Mouse (Mus musculus) MEL (cell line): ENCODE results near the gene Nadk2. TPM values are rescaled to one million over a fixed set of nuclear protein-coding genes. Genes with fewer than 3 reads are reported as not detected.

Experiments used
- DNase-seq: peaks from one replicate; pipeline ENCODE4 v3.0.0; 2011; ENCODE audit warnings: low read depth, low spot score
- H3K27ac ChIP-seq: 2 replicates; pipeline ENCODE4 v1.5.1; 2012; ENCODE audit warnings: low read depth, mild to moderate bottlenecking, control low read depth, low read length, moderate library complexity; ENCODE audit not compliant: control insufficient read depth
- H3K27me3 ChIP-seq, 2 experiments: fragments of 150-350 bp in 1 of 2; sonication (generic) in 1 of 2; 2 replicates each; pipeline ENCODE4 v1.6.1; 2012; ENCODE audit warnings: low read length in 2 of 2, mild to moderate bottlenecking in 2 of 2, improper control_type of control experiment in 1 of 2, moderate library complexity in 1 of 2; ENCODE audit not compliant: insufficient read depth in 2 of 2, control insufficient read depth in 1 of 2
- H3K36me3 ChIP-seq, 2 experiments: 2 replicates each; pipeline ENCODE4 v1.6.1; 2012 to 2014; ENCODE audit warnings: low read length in 2 of 2, improper control_type of control experiment in 1 of 2, inconsistent platforms in 1 of 2, mild to moderate bottlenecking in 1 of 2; ENCODE audit not compliant: insufficient read depth in 2 of 2, control insufficient read depth in 1 of 2
- H3K4me1 ChIP-seq, 2 experiments: fragments of 150-350 bp in 1 of 2; sonication (generic) in 1 of 2; 2 replicates each; pipeline ENCODE4 v1.6.1; 2012; ENCODE audit warnings: low read length in 2 of 2, improper control_type of control experiment in 1 of 2, mild to moderate bottlenecking in 1 of 2; ENCODE audit not compliant: insufficient read depth in 2 of 2, control insufficient read depth in 1 of 2
- H3K4me3 ChIP-seq, 2 experiments: fragments of 150-350 bp in 1 of 2; sonication (generic) in 1 of 2; 2 replicates each; pipeline ENCODE4 v1.5.1; 2012; ENCODE audit warnings: low read depth in 2 of 2, low read length in 2 of 2, mild to moderate bottlenecking in 2 of 2, moderate library complexity in 2 of 2, control low read depth in 1 of 2, improper control_type of control experiment in 1 of 2; ENCODE audit not compliant: control insufficient read depth in 1 of 2, insufficient read depth in 1 of 2
- H3K79me2 ChIP-seq: 2 replicates; pipeline ENCODE4 v1.6.1; 2012; ENCODE audit warnings: mild to moderate bottlenecking, low read length, moderate library complexity; ENCODE audit not compliant: control insufficient read depth, poor library complexity, insufficient read depth
- H3K9ac ChIP-seq: 2 replicates; pipeline ENCODE4 v1.6.1; 2012; ENCODE audit warnings: low read depth, mild to moderate bottlenecking, control low read depth, low read length, moderate library complexity; ENCODE audit not compliant: control insufficient read depth, poor library complexity, severe bottlenecking
- H3K9me3 ChIP-seq: fragments of 150-350 bp; sonication (generic); replicated peaks from 2 replicates; pipeline ENCODE4 v1.6.1; 2012; ENCODE audit warnings: mild to moderate bottlenecking, low read length, improper control_type of control experiment, moderate library complexity; ENCODE audit not compliant: insufficient read depth
- BHLHE40 ChIP-seq: IDR thresholded peaks from 2 replicates; pipeline ENCODE4 v1.6.1; 2012; ENCODE audit warnings: low read depth, mild to moderate bottlenecking, inconsistent platforms, low read length, improper control_type of control experiment, borderline replicate concordance
- CHD1 ChIP-seq: IDR thresholded peaks from 2 replicates; pipeline ENCODE4 v1.6.1; 2012; ENCODE audit warnings: low read depth, mild to moderate bottlenecking, inconsistent platforms, low read length, improper control_type of control experiment
- CHD2 ChIP-seq: IDR thresholded peaks from 2 replicates; pipeline ENCODE4 v1.6.1; 2011; ENCODE audit warnings: low read length, improper control_type of control experiment
- E2F4 ChIP-seq: IDR thresholded peaks from 2 replicates; pipeline ENCODE4 v1.6.1; 2011; ENCODE audit warnings: low read depth, low read length, improper control_type of control experiment, borderline replicate concordance
- EP300 ChIP-seq, 2 experiments: IDR thresholded peaks; 2 replicates each; pipeline ENCODE4 v1.6.1; 2011; ENCODE audit warnings: improper control_type of control experiment in 2 of 2, low read length in 2 of 2, low read depth in 1 of 2, mild to moderate bottlenecking in 1 of 2
- GABPA ChIP-seq: IDR thresholded peaks from 2 replicates; pipeline ENCODE4 v1.6.1; 2012; ENCODE audit warnings: low read depth, mild to moderate bottlenecking, inconsistent platforms, low read length, improper control_type of control experiment, moderate library complexity
- HCFC1 ChIP-seq: IDR thresholded peaks from 2 replicates; pipeline ENCODE4 v1.6.1; 2012; ENCODE audit warnings: low read depth, mild to moderate bottlenecking, inconsistent platforms, low read length, improper control_type of control experiment, moderate library complexity
- JUND ChIP-seq: IDR thresholded peaks from 2 replicates; pipeline ENCODE4 v1.6.1; 2011; ENCODE audit warnings: low read depth, mild to moderate bottlenecking, improper control_type of control experiment, low read length
- KAT2A ChIP-seq: conservative IDR thresholded peaks from 2 replicates; pipeline ENCODE4 v1.6.1; 2012; ENCODE audit warnings: low read depth, low read length, improper control_type of control experiment, inconsistent platforms
- MAFK ChIP-seq: IDR thresholded peaks from 2 replicates; pipeline ENCODE4 v1.6.1; 2011; ENCODE audit warnings: low read depth, mild to moderate bottlenecking, low read length, improper control_type of control experiment, borderline replicate concordance
- MAX ChIP-seq: IDR thresholded peaks from 2 replicates; pipeline ENCODE4 v1.6.1; 2011; ENCODE audit warnings: low read length, improper control_type of control experiment
- MYB ChIP-seq: IDR thresholded peaks from 2 replicates; pipeline ENCODE4 v1.6.1; 2011; ENCODE audit warnings: mild to moderate bottlenecking, low read depth, low read length, improper control_type of control experiment
- MYC ChIP-seq: IDR thresholded peaks from 2 replicates; pipeline ENCODE4 v1.6.1; 2011; ENCODE audit warnings: low read depth, mild to moderate bottlenecking, low read length, improper control_type of control experiment, moderate library complexity
- NELFE ChIP-seq: IDR thresholded peaks from 2 replicates; pipeline ENCODE4 v1.6.1; 2011; ENCODE audit warnings: low read depth, low read length, improper control_type of control experiment
- POLR2A ChIP-seq, 2 experiments: IDR thresholded peaks; 2 replicates each; pipeline ENCODE4 v1.6.1; 2011 to 2012; ENCODE audit warnings: low read length in 2 of 2, mild to moderate bottlenecking in 2 of 2, control low read depth in 1 of 2, improper control_type of control experiment in 1 of 2, low read depth in 1 of 2, moderate library complexity in 1 of 2; ENCODE audit not compliant: control insufficient read depth in 1 of 2, insufficient read depth in 1 of 2, poor library complexity in 1 of 2
- POLR2AphosphoS5 ChIP-seq: IDR thresholded peaks from 2 replicates; pipeline ENCODE4 v1.6.1; 2012; ENCODE audit warnings: low read depth, borderline replicate concordance, mild to moderate bottlenecking, inconsistent platforms, low read length, moderate library complexity, mixed read lengths
- RAD21 ChIP-seq: IDR thresholded peaks from 2 replicates; pipeline ENCODE4 v1.6.1; 2011; ENCODE audit warnings: mild to moderate bottlenecking, low read depth, low read length, improper control_type of control experiment
- SIN3A ChIP-seq: IDR thresholded peaks from 2 replicates; pipeline ENCODE4 v1.6.1; 2012; ENCODE audit warnings: low read length, improper control_type of control experiment, inconsistent platforms
- TAL1 ChIP-seq: IDR thresholded peaks from 2 replicates; pipeline ENCODE4 v1.6.1; 2012; ENCODE audit warnings: mild to moderate bottlenecking, inconsistent platforms, low read length, moderate library complexity, mixed read lengths
- TBP ChIP-seq: IDR thresholded peaks from 2 replicates; pipeline ENCODE4 v1.8.0; 2011; ENCODE audit warnings: low read depth, low read length, improper control_type of control experiment
- TCF12 ChIP-seq: IDR thresholded peaks from 2 replicates; pipeline ENCODE4 v1.6.1; 2014; ENCODE audit warnings: low read depth, mild to moderate bottlenecking, inconsistent platforms, low read length, improper control_type of control experiment, moderate library complexity
- UBTF ChIP-seq: IDR thresholded peaks from 2 replicates; pipeline ENCODE4 v1.6.1; 2012; ENCODE audit warnings: low read depth, mild to moderate bottlenecking, inconsistent platforms, low read length, improper control_type of control experiment, moderate library complexity, borderline replicate concordance; ENCODE audit not compliant: insufficient read depth
- USF1 ChIP-seq: IDR thresholded peaks from 2 replicates; pipeline ENCODE4 v1.6.1; 2014; ENCODE audit warnings: low read depth, mild to moderate bottlenecking, inconsistent platforms, low read length, improper control_type of control experiment, moderate library complexity
- ZKSCAN1 ChIP-seq: IDR thresholded peaks from 2 replicates; pipeline ENCODE4 v1.6.1; 2012; ENCODE audit warnings: low read depth, mild to moderate bottlenecking, inconsistent platforms, low read length, improper control_type of control experiment, moderate library complexity
- ZNF384 ChIP-seq: IDR thresholded peaks from 2 replicates; pipeline ENCODE4 v1.6.1; 2012; ENCODE audit warnings: low read depth, mild to moderate bottlenecking, inconsistent platforms, low read length, improper control_type of control experiment
- polyA plus RNA-seq, 2 experiments: library from polyadenylated mRNA; stranded (reverse) in 1 of 2; unstranded in 1 of 2; fragments of >175 nt in 1 of 2; fragments of >200 nt in 1 of 2; gene quantifications; 2 replicates each; pipeline versions ENCODE4 v1.2.1 to v1.2.4; 2012; ENCODE audit warnings: low replicate concordance in 2 of 2, low read depth in 1 of 2; ENCODE audit not compliant: insufficient read length in 2 of 2, insufficient read depth in 1 of 2, missing spikeins in 1 of 2
- total RNA-seq: library from RNA; depleted of rRNA; stranded (reverse); fragments of 300-350 nt; gene quantifications from 2 replicates; pipeline ENCODE4 v1.2.3, GENCODE M21; 2012

Gene Nadk2
- total and polyA plus RNA-seq, 3 experiments = 168 to 659 (median 361) TPM

DNA sequence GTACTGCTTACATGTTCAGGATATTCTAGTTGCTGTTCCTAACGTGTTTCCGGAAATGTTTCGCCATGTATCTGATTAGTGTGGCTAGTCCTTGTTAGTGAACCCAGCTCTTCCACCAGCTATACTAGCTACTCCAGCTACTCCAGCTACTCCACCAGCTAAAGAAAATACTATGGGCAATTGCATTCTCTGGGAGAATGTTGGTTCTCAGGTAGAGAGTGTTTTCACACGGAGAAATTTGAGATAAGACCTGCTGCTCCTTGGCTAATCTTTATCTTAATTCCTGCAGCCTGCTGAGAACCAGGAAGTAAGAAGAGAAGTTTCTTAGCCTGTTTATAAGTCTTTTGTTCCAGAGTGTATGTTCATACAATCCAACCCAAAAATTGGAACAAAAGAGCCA, 9.1 kb downstream of the Nadk2 start (continued):
- 0 out of 2 replicates have a peak, but pooled peaks have one; percentile 27 for TF ChIP-seq UBTF
- TF ChIP-seq USF1 = no peak
- TF ChIP-seq POLR2A (IDR thresholded peaks at IDR 0.05; ENCODE audit: control insufficient read depth in 1 of 2, insufficient read depth in 1 of 2, low read depth in 1 of 2, low read length in 2 of 2, poor library complexity in 1 of 2) = peak in 1 of 2 experiments; percentile 24; a peak in 1 of 4 replicates
- TF ChIP-seq TCF12 = peak; percentile 96
- TF ChIP-seq CHD1 = no peak; the same call in 1 of the 2 replicates
- no peak for TF ChIP-seq GABPA
- peak; percentile 95 for TF ChIP-seq SIN3A
- no peak for TF ChIP-seq E2F4
- no peak; the same call in 1 of the 2 replicates for TF ChIP-seq KAT2A
- no peak for TF ChIP-seq MYB
- TF ChIP-seq HCFC1 = peak; percentile 55
- TF ChIP-seq NELFE = peak; percentile 12
- no peak for TF ChIP-seq ZKSCAN1
- peak; percentile 86 for TF ChIP-seq TAL1
- peak; percentile 78 for TF ChIP-seq MYC
- peak; percentile 66 for TF ChIP-seq CHD2
- 0 out of 2 replicates have a peak, but pooled peaks have one; percentile 58 for TF ChIP-seq JUND
- no peak; the same call in 1 of the 2 replicates for TF ChIP-seq RAD21
- no peak for TF ChIP-seq POLR2AphosphoS5
- no peak; the same call in 1 of the 2 replicates for TF ChIP-seq MAX
- peak; percentile 54 for TF ChIP-seq MAFK
- peak; percentile 45; the same call in 1 of the 2 replicates for TF ChIP-seq ZNF384
- TF ChIP-seq EP300 (IDR thresholded peaks at IDR 0.05; ENCODE audit: low read depth in 1 of 2, low read length in 2 of 2) = peak; percentile 95 to 98
- TF ChIP-seq TBP = peak; percentile 39; the same call in 1 of the 2 replicates
- TF ChIP-seq BHLHE40 = no peak

DNA sequence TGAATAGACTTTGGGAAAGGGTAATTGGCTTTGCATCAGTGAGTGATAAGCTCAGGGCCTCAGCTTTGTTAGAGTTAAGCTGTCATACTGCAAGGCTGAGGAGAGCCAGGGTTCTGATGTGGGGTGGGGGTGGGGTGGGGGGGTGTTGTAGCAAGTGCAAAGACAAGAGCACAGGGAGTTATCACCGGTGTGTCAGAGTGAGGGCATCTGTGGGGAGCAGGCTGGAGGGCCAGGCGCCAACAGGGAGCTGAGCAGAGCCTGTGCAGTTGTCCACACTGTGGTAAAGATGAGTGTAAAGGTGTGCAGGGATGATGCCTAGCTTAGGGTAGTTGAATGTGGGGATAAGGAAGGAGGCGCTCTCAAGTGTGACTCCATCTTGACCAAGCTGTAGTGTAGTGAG, 10.2 kb downstream of the Nadk2 start:
- Histone ChIP-seq H3K27ac (peak overlapping the region; percentile 23), H3K79me2 (peaks cover 52% of the 10 kb centered on the region), H3K9me3 (no peaks in the 10 kb centered on the region), H3K9ac (no peak overlapping the region), H3K4me3 (no peak overlapping the region), H3K4me1 (peaks cover 38% of the 10 kb centered on the region in 2 experiments), H3K27me3 (no peaks in the 10 kb centered on the region), H3K36me3 (peaks cover 34 to 56% of the 10 kb centered on the region in 2 experiments)
- TF ChIP-seq TBP = no peak
- TF ChIP-seq TAL1 = peak; percentile 21; the same call in 1 of the 2 replicates
- no peak for DNase-seq
